Mouse (Mus musculus) lung, postnatal 36 days (tissue): ENCODE measurements around the gene Olfr1132.
"Not testable (repeated sequence)": the region's sequence is repeated elsewhere in the genome, so short reads cannot be mapped to it uniquely, and the experiment has no call there.

Experiments used
- DNase-seq: peaks from one replicate; pipeline ENCODE4 v3.0.0; 2022; ENCODE audit warnings: mixed read lengths

Gene Olfr1132

GRCm38 (mm10) chr2:87637435-87637834 is at the start of gene Olfr1132:
Olfr1132 (minus strand) TSS chr2:87637535.
- no peak for DNase-seq

DNA sequence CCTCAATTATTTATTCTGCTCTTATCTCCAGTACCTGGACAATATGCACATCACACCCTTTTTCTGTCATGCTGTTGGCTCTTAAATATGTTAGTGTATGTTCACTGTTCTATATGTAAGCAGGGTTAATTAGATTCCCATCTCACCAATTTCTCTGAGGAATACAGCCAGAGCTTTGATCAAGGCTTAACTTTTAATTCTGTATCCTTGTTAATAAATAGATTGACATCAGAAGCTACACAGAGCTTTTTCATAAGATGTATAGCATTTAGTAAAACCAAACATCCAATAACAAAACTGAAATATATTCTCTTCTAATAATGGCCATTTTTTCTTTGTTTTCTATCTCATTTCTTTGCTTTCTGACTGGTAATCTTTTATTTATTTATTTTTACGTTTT is 36.2 kb upstream of the Olfr1132 start, which contains the start of gene Olfr1135:
TSS of gene Olfr1135 (minus strand) at position 101 of the 400 bp plus-strand sequence.
- no peak for DNase-seq

DNA sequence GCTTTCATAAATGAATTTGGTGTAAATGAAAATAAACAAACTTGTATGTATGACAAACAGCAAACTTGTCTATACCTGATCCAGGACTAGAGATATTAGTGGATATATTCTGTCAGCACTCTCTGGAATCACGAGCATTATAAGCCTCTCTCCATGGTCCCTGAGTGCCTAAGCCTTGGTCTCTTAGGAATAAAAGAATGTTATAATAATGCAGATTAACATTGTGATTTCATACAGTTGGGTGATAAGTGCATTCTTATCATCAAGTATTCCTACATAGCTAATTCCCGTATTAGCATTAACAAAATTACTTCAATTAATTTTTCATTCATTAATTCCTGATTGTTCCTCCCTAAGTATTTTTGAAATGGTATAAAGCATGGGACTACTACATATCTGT is 21.0 kb upstream of the Olfr1132 start, which contains the start of gene Olfr1134:
TSS of gene Olfr1134 (minus strand) at position 101 of the 400 bp plus-strand sequence.
- DNase-seq = no peak

DNA sequence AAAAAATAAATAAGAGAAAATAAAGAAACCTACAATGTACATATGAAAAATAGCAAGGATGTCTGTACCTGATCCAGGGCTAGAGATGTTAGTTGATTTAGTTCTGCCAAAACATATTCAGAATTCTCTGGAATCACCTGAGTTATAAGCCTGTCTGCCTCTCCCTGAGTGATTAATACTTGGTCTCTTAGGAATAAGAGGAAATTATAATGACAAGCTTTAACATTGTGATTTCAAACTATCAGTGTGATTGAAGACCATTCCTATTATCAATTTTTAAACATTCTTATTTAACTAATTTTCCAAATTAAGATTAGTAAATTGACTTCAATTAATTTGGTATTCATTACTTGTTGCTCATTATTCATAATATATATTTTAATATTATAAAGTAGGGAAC is 9.9 kb upstream of the Olfr1132 start, which contains the start of gene Olfr1133:
TSS of gene Olfr1133 (minus strand) at position 101 of the 400 bp plus-strand sequence.
- DNase-seq = no peak

GRCm38 (mm10) chr2:87642441-87642840 is 5.1 kb upstream of the Olfr1132 start:
- no peak for DNase-seq

DNA sequence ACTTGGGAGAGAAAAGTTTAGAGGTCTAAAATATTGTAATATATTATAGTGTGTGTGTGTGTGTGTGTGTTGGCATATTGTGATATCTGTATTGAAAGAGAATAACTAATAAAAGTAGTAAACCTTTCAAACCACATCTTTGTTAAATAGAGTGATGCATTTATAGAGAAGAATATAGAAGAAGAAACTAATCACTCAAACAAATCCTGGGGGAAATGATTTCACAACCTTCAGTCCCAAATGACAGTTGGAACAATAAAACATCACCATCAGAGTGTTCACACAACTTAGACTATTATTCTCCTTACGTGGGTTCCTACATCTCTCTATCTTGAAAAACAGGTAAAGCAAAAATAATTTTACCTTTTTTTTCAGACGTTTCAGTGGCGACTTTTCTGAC is 10.5 kb downstream of the Olfr1132 start, which contains the start of gene Olfr1131:
TSS of gene Olfr1131 (plus strand) at position 301 of the 400 bp plus-strand sequence.
- DNase-seq = no peak

DNA sequence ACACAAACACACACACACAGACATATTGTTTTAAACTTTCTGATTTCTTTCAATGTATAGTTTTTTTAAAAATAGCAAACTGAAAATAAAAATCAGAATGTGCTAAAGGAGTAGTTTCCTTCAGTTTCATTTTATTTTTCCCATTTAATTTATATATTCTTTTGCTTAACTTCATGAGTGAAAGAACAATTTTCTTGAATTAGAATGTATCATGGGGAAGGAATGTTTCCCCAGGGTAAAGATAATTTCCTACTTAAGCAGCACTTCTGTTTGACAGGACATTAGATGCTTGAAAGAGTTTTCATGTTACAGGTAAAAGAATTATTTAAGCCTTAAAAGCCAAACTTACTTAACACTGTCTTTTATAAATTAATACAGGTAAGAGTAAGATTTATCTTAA is 31.4 kb downstream of the Olfr1132 start, which contains the start of gene Olfr1130:
TSS of gene Olfr1130 (plus strand) at position 301 of the 400 bp plus-strand sequence.
- not testable (repeated sequence) for DNase-seq
